Mouse (Mus musculus) gastrocnemius, postnatal 10 days (tissue): ENCODE measurements at regions not wholly inside any gene's neighbourhood (a gene's known extent, or its start where the extent isn't known, plus 50 kb on each side); places are given as distances from the start of the nearest gene placed in this dataset.

Experiments
- DNase-seq: peaks from one replicate; pipeline ENCODE4 v3.0.0; 2021; ENCODE audit warnings: mixed read lengths

DNA sequence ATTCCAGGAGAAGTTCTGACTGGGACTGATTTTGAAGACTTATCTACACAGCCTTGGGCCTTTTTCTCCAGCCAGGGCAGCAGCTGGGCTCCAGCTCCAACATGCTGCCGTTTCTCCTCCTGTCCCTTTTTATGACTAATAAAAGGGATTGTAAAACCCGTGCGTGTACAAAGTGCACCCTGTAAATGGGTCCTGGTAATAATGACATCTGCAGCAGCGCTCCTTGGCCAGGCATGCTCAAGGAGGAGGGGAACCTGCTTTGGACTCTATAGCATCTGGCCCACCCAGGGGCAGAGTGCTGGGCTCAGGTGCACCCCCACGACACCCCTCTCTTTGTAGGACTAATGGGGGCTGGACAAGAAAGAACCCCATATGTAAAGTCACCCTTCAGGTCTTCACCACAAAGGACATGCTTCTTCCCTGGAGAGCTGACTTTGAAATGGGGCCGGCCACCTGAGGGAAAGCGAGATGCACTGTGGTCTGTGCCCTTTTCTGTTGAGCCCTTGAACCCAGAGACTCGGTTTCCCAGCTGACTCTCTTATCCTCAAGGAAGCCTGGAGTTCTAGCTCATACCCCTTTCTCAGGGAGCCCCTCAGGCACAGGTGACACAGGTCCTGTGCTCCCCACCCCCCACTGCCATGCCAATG is 61.4 kb downstream of the Mrpl23 start:
- no peak for DNase-seq

DNA sequence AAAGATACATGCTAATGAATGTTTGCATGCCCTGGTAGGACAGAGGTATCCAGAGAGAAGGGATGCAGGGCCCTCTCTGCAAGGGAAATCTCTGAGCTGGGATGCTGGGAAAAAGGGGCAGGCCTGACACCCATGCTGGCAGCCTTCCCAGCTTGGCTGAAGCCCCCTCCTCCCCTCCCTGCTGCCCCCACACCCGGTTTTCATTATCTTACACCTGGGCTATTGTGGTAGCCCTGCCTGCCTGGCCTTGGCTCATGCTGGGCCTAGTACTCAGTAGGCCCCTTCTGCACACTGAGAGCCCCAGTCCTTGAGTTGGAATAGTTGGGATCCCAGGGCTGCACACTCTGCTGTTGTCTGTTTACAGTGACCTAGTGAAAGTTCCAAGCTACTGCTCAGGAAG is 62.9 kb downstream of the Mrpl23 start:
- DNase-seq: no peak

DNA sequence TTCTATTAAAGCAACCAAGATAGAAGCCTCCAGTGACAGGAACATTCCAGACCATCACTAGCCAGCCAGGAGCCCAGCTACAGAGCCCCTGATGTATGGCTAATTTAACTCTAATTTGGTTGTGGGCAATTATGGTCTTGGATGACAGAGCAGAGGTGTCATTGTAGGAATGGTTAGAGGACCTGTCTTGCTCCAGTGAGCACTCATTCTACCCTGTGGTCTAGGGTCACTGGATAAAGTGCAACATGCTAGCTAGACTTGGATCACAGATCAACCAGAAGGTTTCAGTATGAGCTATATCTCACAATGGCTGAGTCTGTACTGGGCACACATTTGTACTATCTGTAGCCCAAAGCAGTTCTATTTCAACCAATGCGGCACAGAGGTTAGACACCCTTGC is 63.7 kb downstream of the Mrpl23 start:
- no peak for DNase-seq

GRCm38 (mm10) chr7:142597961-142598360 is 65.5 kb downstream of the Mrpl23 start:
- no peak for DNase-seq

DNA sequence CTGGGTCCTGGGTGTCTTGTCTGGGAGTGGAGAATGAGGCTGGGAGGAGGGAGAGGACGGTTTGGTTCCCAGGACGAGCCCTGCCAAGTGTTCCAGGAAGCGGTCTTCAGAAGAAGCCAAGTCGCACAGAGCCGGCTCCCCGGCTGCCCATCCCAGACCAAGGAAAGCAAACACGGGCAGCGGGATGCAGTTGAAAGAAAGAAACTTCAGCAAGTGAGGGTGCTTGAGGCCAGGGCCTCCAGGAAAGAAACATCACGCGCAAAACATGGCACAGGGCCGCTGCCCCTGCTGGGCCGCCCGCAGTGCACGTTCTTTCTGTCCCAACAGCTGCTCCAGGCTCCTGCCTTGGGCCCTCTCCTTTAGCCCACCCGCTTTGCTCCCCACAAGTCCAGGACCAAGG is 66.7 kb downstream of the Igf2 start:
- DNase-seq: peak; percentile 68

DNA sequence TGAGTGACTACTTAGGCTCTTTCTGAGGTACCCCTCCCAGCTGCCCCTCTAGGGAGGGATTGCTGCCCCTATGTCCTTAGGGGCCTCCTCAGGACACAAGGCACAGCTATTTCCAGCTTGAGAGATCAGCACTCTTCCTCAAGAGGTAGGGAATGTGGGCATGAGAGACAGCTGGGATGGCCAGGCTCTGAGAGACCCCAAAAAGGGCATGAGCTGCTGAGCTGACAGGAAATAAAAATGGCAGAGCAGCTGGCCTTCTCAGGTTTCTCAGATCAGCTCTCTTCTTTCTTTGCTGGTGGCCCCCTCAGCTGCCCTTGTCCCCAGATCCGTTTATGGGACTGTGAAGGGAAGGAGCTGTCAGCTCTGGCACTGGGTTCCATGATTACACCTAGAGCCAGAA is 66.2 kb downstream of the Igf2 start:
- DNase-seq: peak; percentile 47
